Mouse (Mus musculus) v-Abl transformed pro-B cells (cell line): ENCODE results near the gene Fosb.

Source experiments
- in situ Hi-C, 2 experiments: fragments of 400-800 bp; cut with MboI; formaldehyde crosslinking; loops; one replicate each; pipeline ENCODE4 v1.15.1; 2025; ENCODE audit not compliant: unreplicated experiment in 2 of 2

Fosb gene

DNA sequence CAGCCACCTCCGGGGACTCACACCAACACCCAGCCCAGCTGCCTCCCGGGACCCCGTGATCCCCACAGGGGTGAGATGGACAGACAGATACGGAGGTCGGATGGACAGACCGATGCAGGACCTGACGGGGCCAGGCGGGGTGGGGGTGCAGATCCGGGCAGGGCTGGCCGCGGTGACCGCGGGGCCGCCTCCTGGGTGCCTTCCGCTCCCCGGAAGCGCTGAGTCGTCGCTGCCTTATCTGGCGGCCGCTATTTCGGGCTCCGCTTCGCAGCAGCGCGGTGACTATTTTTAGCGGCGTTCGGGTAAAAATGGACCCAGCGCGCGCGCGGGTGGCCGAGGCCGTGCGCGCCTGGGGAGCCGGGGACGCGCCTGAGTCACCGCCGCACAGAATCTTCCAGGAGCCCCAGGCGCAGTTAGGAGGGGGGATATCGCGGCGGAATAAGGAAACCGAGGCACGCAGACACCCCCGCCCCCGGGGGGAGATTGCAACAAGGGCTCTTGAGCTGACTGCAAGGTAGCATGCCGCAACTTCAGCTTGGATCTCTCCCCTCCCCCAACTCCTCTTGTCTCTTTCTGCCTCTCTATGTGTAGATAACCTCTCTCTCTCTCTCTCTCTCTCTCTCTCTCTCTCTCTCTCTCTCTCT lies 23.0 kb upstream of the Fosb start:
- in situ Hi-C loops: no loop called here

GRCm38 (mm10) chr7:19331910-19332309 lies 22.1 kb upstream of the Fosb start:
- in situ Hi-C loops: no loop called here

GRCm38 (mm10) chr7:19328425-19328824 lies 18.6 kb upstream of the Fosb start:
- in situ Hi-C loops: no loop called here

- in situ Hi-C loops: no loop called here
These were observed 17.9 kb upstream of the Fosb start for GRCm38 (mm10) chr7:19327782-19328181.

DNA sequence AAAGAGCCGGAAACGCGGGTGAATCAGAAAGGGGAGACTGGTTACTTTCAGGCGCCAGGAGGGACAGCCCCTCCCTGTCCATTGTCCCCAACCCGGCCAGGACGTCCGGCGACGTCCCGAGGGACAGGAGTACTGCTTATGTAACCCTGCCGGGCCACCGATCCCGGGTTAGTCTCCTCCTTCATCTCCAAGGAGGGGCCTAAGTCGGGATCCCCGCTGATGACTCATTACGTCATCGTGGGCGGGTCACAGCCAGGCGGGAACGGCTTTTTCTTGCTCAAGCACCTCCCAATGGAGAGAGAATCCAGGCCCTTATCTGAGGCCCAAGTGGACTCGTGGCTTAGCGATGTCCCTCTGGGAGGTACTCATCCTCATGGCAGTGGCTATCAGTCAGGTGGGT lies 17.3 kb upstream of the Fosb start:
- in situ Hi-C loops: no loop called here

- in situ Hi-C loops: no loop called here
These were observed 16.5 kb upstream of the Fosb start for GRCm38 (mm10) chr7:19326359-19326758.

DNA sequence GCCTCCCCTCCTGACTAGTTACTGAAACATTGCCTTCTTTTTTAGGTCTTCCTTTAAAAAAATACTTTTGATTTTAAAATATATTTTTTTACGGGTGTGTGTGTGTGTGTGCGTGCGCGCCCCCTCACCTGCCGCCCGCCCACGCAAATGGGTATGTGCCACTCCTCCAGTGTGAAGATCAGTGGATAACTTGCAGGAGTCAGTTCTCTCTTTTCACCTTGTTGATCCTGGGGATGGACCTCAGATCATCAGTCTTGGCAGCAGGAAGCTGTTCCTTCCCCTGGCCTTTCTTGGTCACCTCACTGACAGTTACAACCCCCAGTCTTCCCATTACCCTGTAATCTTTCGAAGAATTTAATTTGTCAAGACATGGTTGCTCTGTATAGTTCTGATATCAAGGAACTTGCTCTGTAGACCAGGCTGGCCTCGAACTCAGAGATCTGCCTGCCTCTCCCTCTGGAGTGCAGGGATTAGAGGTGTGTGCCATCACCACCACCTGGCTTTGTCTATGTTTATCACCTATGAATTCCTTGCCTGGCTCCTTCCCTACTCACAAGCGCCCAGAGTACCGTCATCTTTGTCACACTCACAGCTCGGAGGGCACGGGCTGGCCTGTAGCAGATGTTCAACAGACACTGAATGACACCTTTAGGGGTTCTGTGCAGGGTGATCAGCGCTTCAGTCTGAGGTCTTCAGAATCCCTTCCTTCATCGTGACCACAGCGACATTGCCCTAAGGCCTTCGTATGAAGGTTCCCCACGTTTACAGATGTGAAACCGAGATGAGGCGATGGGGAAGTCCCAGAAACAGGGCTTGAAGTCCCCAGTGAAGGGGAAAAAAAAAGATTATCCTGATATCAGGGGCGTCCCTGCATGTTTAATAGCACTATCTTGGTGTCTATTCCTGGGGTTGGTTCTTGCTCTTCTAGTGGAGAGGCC lies 15.7 kb upstream of the Fosb start:
- in situ Hi-C loops: no loop called here

DNA sequence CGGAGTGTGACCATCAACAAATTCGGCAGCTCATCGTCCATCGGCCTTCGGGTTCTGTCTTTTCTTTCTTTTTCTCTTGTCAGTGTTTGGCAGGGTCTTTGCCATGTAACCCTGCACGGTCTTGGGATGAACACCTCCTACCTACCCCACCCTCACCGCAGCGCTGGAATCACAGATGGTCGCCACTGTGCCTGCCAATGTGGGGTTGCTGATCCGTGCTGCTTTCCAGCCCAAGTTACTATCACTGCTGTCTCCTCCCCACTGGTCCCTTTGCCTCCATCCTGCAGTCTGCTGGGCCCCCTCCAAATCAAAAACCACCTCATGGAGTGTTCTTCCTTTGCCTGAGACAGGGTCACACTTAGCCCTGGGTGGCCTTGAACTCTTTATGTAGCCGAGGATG lies 14.4 kb upstream of the Fosb start:
- in situ Hi-C loops: no loop called here

DNA sequence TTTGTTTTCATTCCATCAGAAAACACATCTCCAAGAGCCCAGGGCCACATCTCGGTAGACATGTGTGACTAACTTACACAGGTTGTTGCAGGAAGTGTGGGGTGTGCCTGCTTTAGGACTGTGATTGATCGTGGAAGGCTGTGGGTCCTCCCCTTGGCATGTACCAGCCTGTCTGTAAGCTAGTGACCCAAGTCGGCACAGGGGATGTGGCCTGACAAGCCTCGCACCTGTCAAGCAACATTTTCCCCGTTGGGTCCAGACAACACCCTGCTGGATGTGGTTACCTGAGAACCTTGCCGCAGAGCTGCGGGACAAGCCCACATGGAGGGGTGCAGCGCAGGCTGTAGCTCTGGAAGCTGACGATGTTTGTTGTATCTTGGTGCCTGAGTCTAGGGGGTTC lies 12.6 kb upstream of the Fosb start:
- in situ Hi-C loops: no loop called here

DNA sequence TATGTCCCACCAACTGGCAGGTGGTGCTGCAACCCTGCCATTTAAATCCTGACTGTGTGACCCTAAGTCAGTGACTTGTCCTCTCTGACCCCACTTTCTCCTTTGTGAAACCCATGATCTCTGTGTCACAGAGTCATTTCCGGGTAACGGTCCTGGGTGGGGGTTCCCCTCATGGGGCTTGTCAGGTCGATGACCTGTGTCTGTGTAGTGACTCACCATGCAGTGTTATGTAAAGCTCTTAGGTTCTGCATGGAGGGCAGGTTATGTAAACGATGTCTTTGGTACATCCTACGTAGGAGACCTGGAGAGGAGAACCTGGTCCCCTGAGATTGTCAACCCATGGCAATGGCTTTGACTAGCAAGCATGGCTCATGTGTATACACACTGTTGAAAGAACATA lies 11.6 kb upstream of the Fosb start:
- in situ Hi-C loops: no loop called here

DNA sequence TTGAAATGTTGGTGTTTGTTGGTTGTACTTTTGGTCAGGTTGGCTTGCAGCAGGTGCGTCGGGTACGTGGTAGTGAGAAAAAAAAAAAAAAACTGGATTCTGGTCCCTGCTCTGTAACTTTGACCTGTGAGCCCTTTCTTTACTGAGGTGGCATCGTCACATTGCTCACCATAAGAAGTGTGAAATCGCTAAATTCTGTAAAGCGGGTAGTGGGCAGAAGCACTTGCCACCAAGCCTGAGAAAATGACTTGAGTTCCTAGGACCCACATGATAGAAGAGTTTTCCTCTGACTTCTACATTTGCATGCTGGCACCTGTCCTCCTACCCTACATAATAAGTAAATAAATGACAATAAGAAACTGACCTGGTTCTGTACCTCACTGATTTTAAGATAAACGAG lies 10.8 kb upstream of the Fosb start:
- in situ Hi-C loops: no loop called here

GRCm38 (mm10) chr7:19319906-19320305 lies 10.1 kb upstream of the Fosb start:
- in situ Hi-C loops: no loop called here

DNA sequence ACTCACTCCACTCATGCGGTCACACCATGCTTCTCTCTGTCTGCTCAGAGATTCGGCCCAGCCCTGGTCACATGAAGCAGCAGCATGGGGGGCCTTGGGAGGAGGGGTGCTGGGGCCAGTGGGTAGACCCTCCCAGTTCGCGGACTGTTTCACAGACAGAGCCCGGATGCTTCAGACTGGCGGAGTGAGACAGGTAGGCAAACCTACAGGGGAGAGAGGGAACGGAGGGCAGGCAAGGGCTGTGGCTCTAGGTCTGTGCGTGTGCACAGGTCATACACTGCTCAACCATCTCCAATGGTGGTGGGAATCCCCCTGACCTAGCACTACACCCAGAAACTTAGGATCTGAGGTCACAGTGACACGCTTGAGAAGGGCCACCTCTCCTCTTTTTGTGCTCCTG lies 9.6 kb upstream of the Fosb start:
- in situ Hi-C loops: no loop called here

GRCm38 (mm10) chr7:19318676-19319075 lies 8.8 kb upstream of the Fosb start:
- in situ Hi-C loops: no loop called here

GRCm38 (mm10) chr7:19318201-19318600 lies 8.3 kb upstream of the Fosb start:
- in situ Hi-C loops: no loop called here

DNA sequence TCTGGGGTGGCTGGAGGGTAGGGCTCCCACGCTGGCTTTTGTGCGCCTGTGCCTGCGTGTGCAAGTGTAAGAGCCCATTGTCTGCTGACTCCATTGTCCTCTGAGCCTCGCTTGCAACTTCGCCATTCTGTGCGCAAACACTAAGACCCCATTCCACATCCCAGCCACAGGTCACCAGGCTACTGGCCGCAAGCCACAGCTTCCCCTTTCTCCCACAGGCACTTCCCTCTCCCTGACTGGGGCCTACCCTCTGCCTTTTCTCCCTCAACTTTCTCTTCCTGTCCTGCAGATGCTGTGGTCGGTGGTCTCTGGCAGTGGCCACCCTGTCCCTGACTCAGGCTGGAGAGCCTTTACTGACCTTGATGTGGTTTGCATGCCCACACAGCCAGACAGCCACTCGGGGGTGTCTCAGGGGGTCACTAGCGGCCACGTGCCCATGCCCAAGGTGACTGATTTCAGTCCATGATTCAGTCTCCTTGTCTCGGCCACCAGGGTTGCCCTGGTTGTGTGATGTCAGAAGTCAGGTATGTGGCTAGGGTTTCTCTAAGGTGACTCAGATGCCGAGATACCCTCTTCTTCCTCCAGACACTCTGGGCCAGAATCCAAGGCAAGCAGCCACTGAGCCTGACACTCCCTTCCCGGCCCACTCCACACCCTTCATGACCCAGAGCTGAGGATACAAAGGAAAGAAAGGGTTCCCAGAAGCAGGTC lies 6.8 kb upstream of the Fosb start:
- in situ Hi-C loops: no loop called here

DNA sequence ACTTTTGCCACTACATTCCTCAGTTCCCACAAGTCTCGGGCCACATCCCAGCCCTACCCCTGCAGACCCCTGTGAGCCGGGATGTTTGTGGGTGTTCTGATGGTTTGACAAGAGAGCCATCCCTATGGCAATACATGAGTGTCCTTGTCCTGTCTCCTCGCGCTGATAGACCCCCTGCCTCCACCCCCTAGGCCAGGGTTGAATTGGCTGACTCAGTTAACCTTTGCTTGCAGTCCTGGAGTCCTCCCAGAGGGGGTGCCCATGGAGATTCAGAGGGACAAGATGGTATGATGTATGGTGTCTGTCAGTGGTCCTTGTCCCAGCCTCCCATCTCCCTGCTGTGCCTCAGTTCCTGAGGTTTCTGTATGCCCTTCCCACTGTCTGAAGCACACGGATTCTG lies 4.2 kb upstream of the Fosb start:
- in situ Hi-C loops: no loop called here

GRCm38 (mm10) chr7:19311991-19312390 lies 2.1 kb upstream of the Fosb start:
- in situ Hi-C loops: no loop called here

- in situ Hi-C loops: no loop called here
These were observed 470 bp downstream of the Fosb start for GRCm38 (mm10) chr7:19309278-19309883.

GRCm38 (mm10) chr7:19308454-19309277 lies 1.2 kb downstream of the Fosb start:
- in situ Hi-C loops: no loop called here
